Mouse (Mus musculus): ENCODE results near the gene Ttc7. TPM values are rescaled to one million over a fixed set of nuclear protein-coding genes. Genes with fewer than 3 reads are reported as not detected.

Gene Ttc7
- polyA plus RNA-seq, 1 experiment from 2014 or later, result 2.3 TPM

GRCm38 (mm10) chr17:87264054-87264830 is 18.4 kb upstream of the Ttc7 start:
- WGBS, result 94% methylated on average over 11 of the region's 11 CpGs
- H3K4me3 ChIP-seq (ENCODE audit: low read depth, low read length), result no peak overlapping the region; the same call in 1 of the 2 replicates

DNA sequence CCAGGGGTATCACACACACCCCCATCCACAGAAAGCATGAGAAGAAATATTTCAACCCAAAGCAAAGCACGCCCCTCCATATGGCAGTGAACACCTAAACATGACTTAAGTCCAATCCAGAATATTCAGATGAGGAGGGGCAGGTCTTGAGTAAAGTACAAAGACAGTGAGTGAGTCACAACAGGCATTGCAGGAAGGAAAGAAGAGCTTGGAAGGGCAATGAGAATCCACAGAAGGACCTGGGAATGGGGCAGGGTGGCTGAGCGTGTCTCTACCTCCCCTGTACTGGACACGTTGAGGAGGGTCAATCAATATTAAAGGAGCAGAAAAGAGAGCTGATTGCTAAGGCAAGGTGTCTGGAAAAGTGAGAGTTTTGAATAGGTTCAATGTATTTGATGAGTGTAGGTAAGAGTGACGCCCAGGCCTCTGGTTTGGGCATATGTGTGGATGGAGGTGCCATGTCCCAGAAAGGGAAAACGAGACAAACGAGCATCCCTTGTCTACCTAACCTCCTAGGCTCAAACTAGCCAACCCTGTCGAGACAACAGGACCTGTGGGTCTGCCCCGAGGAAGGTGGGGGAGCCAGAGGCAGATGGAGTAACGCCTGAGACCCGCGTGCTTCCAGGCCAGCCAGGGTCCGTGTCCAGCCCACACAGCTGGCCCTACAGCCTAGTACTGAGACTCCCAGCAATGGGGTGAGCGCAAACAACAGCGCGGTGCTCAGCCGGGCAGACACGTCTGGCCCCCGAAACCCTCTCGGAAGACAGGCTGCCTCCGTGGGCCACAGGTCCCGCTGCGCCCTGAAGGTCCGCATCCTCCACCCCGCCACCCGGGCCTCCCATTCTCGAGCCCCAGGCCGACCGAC is 17.5 kb upstream of the Ttc7 start:
- peak overlapping the region; percentile 62 for H3K4me3 ChIP-seq (ENCODE audit: low read depth, low read length)
- ATAC-seq (replicated peaks; ENCODE audit: insufficient number of reproducible peaks, low FRiP score, low TSS enrichment, low read depth) (peak; percentile 77), DNase-seq (ENCODE audit: low spot score) (peak; percentile 12)
- no peaks in the 10 kb centered on the region; the same call in 1 of the 2 replicates for H3K36me3 ChIP-seq (replicated peaks; ENCODE audit: control insufficient read depth, insufficient read depth, low read depth, low read length)
- 0 out of 2 replicates have a peak, but pooled peaks cover 5% of the 10 kb centered on the region for H3K4me1 ChIP-seq (ENCODE audit: control insufficient read depth, insufficient read depth, low read length)
- peak overlapping the region; percentile 79 for H3K4me2 ChIP-seq (ENCODE audit: low read depth, low read length)
- no peaks in the 10 kb centered on the region for H3K9me3 ChIP-seq (replicated peaks; ENCODE audit: control insufficient read depth, low read length)
- WGBS, result 7% methylated on average over 27 of the region's 28 CpGs
- no peak overlapping the region for H3K27ac ChIP-seq (replicated peaks; ENCODE audit: low read depth, low read length)
- H3K9ac ChIP-seq (replicated peaks; ENCODE audit: low read length), result peak overlapping the region; percentile 64
- H3K27me3 ChIP-seq (ENCODE audit: control insufficient read depth, insufficient read depth, low read length), result no peaks in the 10 kb centered on the region

More at GRCm38 (mm10) chr17:87264054-87264830, 18.4 kb upstream of the Ttc7 start:
- ATAC-seq (replicated peaks; ENCODE audit: insufficient number of reproducible peaks, low FRiP score, low TSS enrichment, low read depth) (no peak), DNase-seq (ENCODE audit: low spot score) (no peak)
- H3K27ac ChIP-seq (replicated peaks; ENCODE audit: low read depth, low read length), result no peak overlapping the region
- peak overlapping the region; percentile 79; the same call in 1 of the 2 replicates for H3K4me2 ChIP-seq (ENCODE audit: low read depth, low read length)
- H3K36me3 ChIP-seq (replicated peaks; ENCODE audit: control insufficient read depth, insufficient read depth, low read depth, low read length), result no peaks in the 10 kb centered on the region; the same call in 1 of the 2 replicates
- H3K27me3 ChIP-seq (ENCODE audit: control insufficient read depth, insufficient read depth, low read length), result no peaks in the 10 kb centered on the region
- no peak overlapping the region for H3K9ac ChIP-seq (replicated peaks; ENCODE audit: low read length)
- no peaks in the 10 kb centered on the region for H3K9me3 ChIP-seq (replicated peaks; ENCODE audit: control insufficient read depth, low read length)
- H3K4me1 ChIP-seq (ENCODE audit: control insufficient read depth, insufficient read depth, low read length), result 0 out of 2 replicates have a peak, but pooled peaks cover 5% of the 10 kb centered on the region

- H3K4me1 ChIP-seq (ENCODE audit: control insufficient read depth, insufficient read depth, low read length), result 0 out of 2 replicates have a peak, but pooled peaks cover 5% of the 10 kb centered on the region
- H3K9ac ChIP-seq (replicated peaks; ENCODE audit: low read length), result peak within 1 kb of the TSS; percentile 64
- H3K4me3 ChIP-seq (ENCODE audit: low read depth, low read length), result peak within 1 kb of the TSS; percentile 62
- peak; percentile 92 for ATAC-seq (replicated peaks; ENCODE audit: insufficient number of reproducible peaks, low FRiP score, low TSS enrichment, low read depth)
- WGBS, result under 1% methylated on average over 41 of the region's 41 CpGs
- no peaks in the 10 kb centered on the region for H3K27me3 ChIP-seq (ENCODE audit: control insufficient read depth, insufficient read depth, low read length)
- DNase-seq (ENCODE audit: low spot score), result peak; percentile 93
- H3K36me3 ChIP-seq (replicated peaks; ENCODE audit: control insufficient read depth, insufficient read depth, low read depth, low read length), result no peaks in the 10 kb centered on the region; the same call in 1 of the 2 replicates
- no peak within 1 kb of the TSS for H3K27ac ChIP-seq (replicated peaks; ENCODE audit: low read depth, low read length)
- no peaks in the 10 kb centered on the region for H3K9me3 ChIP-seq (replicated peaks; ENCODE audit: control insufficient read depth, low read length)
- H3K4me2 ChIP-seq (ENCODE audit: low read depth, low read length), result peak within 1 kb of the TSS; percentile 79
Observed at GRCm38 (mm10) chr17:87265792-87266186, 16.9 kb upstream of the Ttc7 start, which contains the start of gene Mcfd2. TSS of gene Mcfd2 (minus strand) at chr17:87265935.

GRCm38 (mm10) chr17:87269454-87269853 is 13.2 kb upstream of the Ttc7 start:
- no peak for DNase-seq (ENCODE audit: low spot score)
- no peak overlapping the region for H3K9ac ChIP-seq (replicated peaks; ENCODE audit: low read length)
- no peak overlapping the region for H3K4me3 ChIP-seq (ENCODE audit: low read depth, low read length)
- 80% methylated on average over 6 of the region's 6 CpGs for WGBS
- H3K27me3 ChIP-seq (ENCODE audit: control insufficient read depth, insufficient read depth, low read length), result no peaks in the 10 kb centered on the region
- no peak for ATAC-seq (replicated peaks; ENCODE audit: insufficient number of reproducible peaks, low FRiP score, low TSS enrichment, low read depth)
- no peaks in the 10 kb centered on the region for H3K36me3 ChIP-seq (replicated peaks; ENCODE audit: control insufficient read depth, insufficient read depth, low read depth, low read length)
- H3K27ac ChIP-seq (replicated peaks; ENCODE audit: low read depth, low read length), result no peak overlapping the region
- H3K4me2 ChIP-seq (ENCODE audit: low read depth, low read length), result no peak overlapping the region
- H3K9me3 ChIP-seq (replicated peaks; ENCODE audit: control insufficient read depth, low read length), result no peaks in the 10 kb centered on the region
- H3K4me1 ChIP-seq (ENCODE audit: control insufficient read depth, insufficient read depth, low read length), result 0 out of 2 replicates have a peak, but pooled peaks cover 4% of the 10 kb centered on the region

DNA sequence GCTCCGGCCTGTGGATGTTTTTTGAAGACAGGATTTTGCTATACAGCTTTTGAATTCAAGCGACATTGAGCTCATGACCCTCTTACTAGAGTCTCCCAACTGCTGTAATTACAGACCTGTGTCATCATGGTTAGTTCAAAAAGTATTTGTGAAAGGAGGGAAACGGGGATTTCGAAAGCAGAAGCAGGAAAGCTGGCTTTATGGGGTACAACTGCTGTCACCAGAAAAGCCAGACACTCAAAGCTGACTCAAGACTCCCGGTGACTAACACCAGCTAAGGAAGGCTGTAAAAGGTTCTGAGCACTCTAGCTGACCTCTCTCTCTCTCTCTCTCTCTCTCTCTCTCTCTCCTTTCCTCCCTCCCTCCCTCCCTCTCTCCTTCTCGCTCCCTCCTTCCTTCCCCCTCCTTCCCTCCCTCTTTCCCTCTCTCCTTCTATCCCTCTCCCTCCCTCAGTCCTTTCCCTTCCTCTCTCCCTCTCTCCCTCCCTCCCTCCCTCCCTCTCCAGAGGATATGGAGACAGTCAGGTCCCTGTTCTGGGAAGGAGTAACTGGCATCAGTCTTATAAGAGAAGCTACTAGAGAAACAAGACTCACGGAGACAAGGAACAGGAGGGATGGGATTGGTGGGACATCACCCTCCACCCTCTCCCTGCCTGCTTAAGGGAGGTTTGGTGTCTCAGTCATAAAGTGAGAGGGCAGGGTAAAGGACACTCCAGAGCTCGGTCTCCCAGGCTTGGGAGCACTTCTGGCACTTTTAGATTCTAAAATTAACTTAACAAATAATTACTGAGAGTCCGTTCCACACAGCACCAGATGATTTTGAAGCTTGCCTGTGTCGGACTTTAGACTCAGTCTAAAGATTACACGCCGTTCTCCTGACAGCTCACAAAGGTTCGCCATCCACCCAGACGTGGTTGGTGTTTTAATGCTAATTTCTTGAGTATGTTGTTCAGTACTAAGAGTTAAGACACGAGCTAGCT is 7.0 kb upstream of the Ttc7 start:
- ATAC-seq (replicated peaks; ENCODE audit: insufficient number of reproducible peaks, low FRiP score, low TSS enrichment, low read depth) (no peak), DNase-seq (ENCODE audit: low spot score) (no peak)
- no peak overlapping the region for H3K4me3 ChIP-seq (ENCODE audit: low read depth, low read length)
- H3K4me2 ChIP-seq (ENCODE audit: low read depth, low read length), result no peak overlapping the region
- no peaks in the 10 kb centered on the region for H3K9me3 ChIP-seq (replicated peaks; ENCODE audit: control insufficient read depth, low read length)
- WGBS, result 65% methylated on average over 14 of the region's 15 CpGs
- H3K9ac ChIP-seq (replicated peaks; ENCODE audit: low read length), result no peak overlapping the region
- H3K4me1 ChIP-seq (ENCODE audit: control insufficient read depth, insufficient read depth, low read length), result no peaks in the 10 kb centered on the region
- no peaks in the 10 kb centered on the region for H3K27me3 ChIP-seq (ENCODE audit: control insufficient read depth, insufficient read depth, low read length)
- no peak overlapping the region for H3K27ac ChIP-seq (replicated peaks; ENCODE audit: low read depth, low read length)
- H3K36me3 ChIP-seq (replicated peaks; ENCODE audit: control insufficient read depth, insufficient read depth, low read depth, low read length), result no peaks in the 10 kb centered on the region

- no peaks in the 10 kb centered on the region for H3K9me3 ChIP-seq (replicated peaks; ENCODE audit: control insufficient read depth, low read length)
- peak overlapping the region; percentile 99 for H3K4me2 ChIP-seq (ENCODE audit: low read depth, low read length)
- WGBS, result under 1% methylated on average over 44 of the region's 44 CpGs
- peak overlapping the region; percentile 64; the same call in 1 of the 2 replicates for H3K27ac ChIP-seq (replicated peaks; ENCODE audit: low read depth, low read length)
- H3K4me1 ChIP-seq (ENCODE audit: control insufficient read depth, insufficient read depth, low read length), result peaks cover 7% of the 10 kb centered on the region
- no peaks in the 10 kb centered on the region for H3K36me3 ChIP-seq (replicated peaks; ENCODE audit: control insufficient read depth, insufficient read depth, low read depth, low read length)
- H3K27me3 ChIP-seq (ENCODE audit: control insufficient read depth, insufficient read depth, low read length), result peaks cover 12% of the 10 kb centered on the region
- H3K4me3 ChIP-seq (ENCODE audit: low read depth, low read length), result peak overlapping the region; percentile 72
- ATAC-seq (replicated peaks; ENCODE audit: insufficient number of reproducible peaks, low FRiP score, low TSS enrichment, low read depth) (peak; percentile 85), DNase-seq (ENCODE audit: low spot score) (peak; percentile 94)
- H3K9ac ChIP-seq (replicated peaks; ENCODE audit: low read length), result peak overlapping the region; percentile 84
Observed at GRCm38 (mm10) chr17:87282007-87282705, 530 bp upstream of the Ttc7 start.
